Mouse (Mus musculus) megakaryocyte, embryonic 14.5 days (primary cell): Measurements from ENCODE around the gene Olfr643. TPM values are rescaled to one million over a fixed set of nuclear protein-coding genes. Genes with fewer than 3 reads are reported as not detected.
"Not testable (repeated sequence)": the region's sequence is repeated elsewhere in the genome, so short reads cannot be mapped to it uniquely, and the experiment has no call there.

ENCODE experiments used
- H3K27me3 ChIP-seq: replicated peaks from 2 replicates; pipeline ENCODE3; 2012; ENCODE audit warnings: inconsistent platforms
- H3K36me3 ChIP-seq: replicated peaks from 2 replicates; pipeline ENCODE3; 2012; ENCODE audit warnings: low read length, inconsistent platforms, mixed read lengths
- H3K4me1 ChIP-seq: 2 replicates; pipeline ENCODE4 v1.6.1; 2012; ENCODE audit warnings: inconsistent platforms
- H3K4me3 ChIP-seq: replicated peaks from 2 replicates; pipeline ENCODE3; 2012; ENCODE audit warnings: moderate library complexity, mild to moderate bottlenecking, inconsistent platforms
- H3K9me3 ChIP-seq: 2 replicates; pipeline ENCODE4 v1.6.1; 2012; ENCODE audit warnings: inconsistent platforms
- FLI1 ChIP-seq: IDR thresholded peaks from 2 replicates; pipeline ENCODE4 v1.6.1; 2012; ENCODE audit warnings: low read length, inconsistent platforms, mixed read lengths
- GATA1 ChIP-seq: IDR thresholded peaks from 3 replicates; pipeline ENCODE4 v1.6.1; 2012; ENCODE audit warnings: mixed read lengths, low read length, inconsistent platforms, borderline replicate concordance
- polyA plus RNA-seq: library from polyadenylated mRNA; stranded (reverse); fragments of >175 nt; gene quantifications from 2 replicates; pipeline ENCODE4 v1.2.3, GENCODE M21; 2012; ENCODE audit warnings: low replicate concordance; ENCODE audit not compliant: insufficient read depth

Olfr643 gene
- polyA plus RNA-seq, 1 experiment = not detected

- H3K27me3 ChIP-seq = no peaks in the 10 kb centered on the region
- TF ChIP-seq GATA1 = no peak
- no peaks in the 10 kb centered on the region for H3K9me3 ChIP-seq
- no peaks in the 10 kb centered on the region for H3K36me3 ChIP-seq
- no peak overlapping the region for H3K4me3 ChIP-seq
- H3K4me1 ChIP-seq = no peaks in the 10 kb centered on the region
Measured at GRCm38 (mm10) chr7:104021651-104022050, 115.6 kb downstream of the Olfr643 start.

- Histone ChIP-seq H3K9me3 (no peaks in the 10 kb centered on the region), H3K36me3 (no peaks in the 10 kb centered on the region), H3K27me3 (no peaks in the 10 kb centered on the region), H3K4me3 (no peak overlapping the region), H3K4me1 (no peaks in the 10 kb centered on the region)
- no peak for TF ChIP-seq GATA1
- no peak for TF ChIP-seq FLI1
Measured at GRCm38 (mm10) chr7:104018953-104019352, 118.3 kb downstream of the Olfr643 start.

- Histone ChIP-seq H3K27me3 (no peaks in the 10 kb centered on the region), H3K36me3 (no peaks in the 10 kb centered on the region), H3K4me3 (no peak within 1 kb of the TSS), H3K4me1 (no peaks in the 10 kb centered on the region), H3K9me3 (no peaks in the 10 kb centered on the region)
- no peak for TF ChIP-seq GATA1
- TF ChIP-seq FLI1 = no peak
Measured at GRCm38 (mm10) chr7:104017203-104017602, 120.0 kb downstream of the Olfr643 start, which contains the start of gene Olfr639. TSS of gene Olfr639 (minus strand) at chr7:104017303.

- Histone ChIP-seq H3K27me3 (no peaks in the 10 kb centered on the region), H3K4me3 (no peak overlapping the region), H3K4me1 (no peaks in the 10 kb centered on the region), H3K9me3 (no peaks in the 10 kb centered on the region), H3K36me3 (no peaks in the 10 kb centered on the region)
- no peak for TF ChIP-seq FLI1
- TF ChIP-seq GATA1 = no peak
Measured at GRCm38 (mm10) chr7:103999124-103999523, 138.1 kb downstream of the Olfr643 start.

DNA sequence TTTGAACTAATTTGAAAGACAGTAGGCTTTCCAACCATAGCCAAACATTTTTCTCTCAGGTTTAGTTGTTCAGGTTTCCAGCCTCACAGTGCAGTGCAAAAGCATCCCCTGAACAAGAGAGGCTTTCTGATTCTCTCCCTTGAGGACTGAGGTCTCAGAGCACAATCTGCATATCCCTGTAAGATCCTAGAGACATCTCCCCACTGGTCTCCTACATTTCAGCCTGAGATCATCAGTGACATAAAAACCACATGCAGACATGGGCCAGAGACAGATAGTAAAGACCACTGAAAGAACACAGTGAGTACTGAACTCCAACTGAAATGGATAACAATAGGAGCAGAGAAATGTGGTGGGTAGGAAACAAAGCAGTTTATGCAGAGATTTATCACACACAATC is 138.8 kb downstream of the Olfr643 start, which contains the start of gene Olfr638:
Olfr638 (plus strand) TSS at position 301 of the 400 bp plus-strand sequence.
- no peaks in the 10 kb centered on the region for H3K9me3 ChIP-seq
- H3K27me3 ChIP-seq = no peaks in the 10 kb centered on the region
- no peaks in the 10 kb centered on the region for H3K4me1 ChIP-seq
- H3K4me3 ChIP-seq = no peak within 1 kb of the TSS
- no peaks in the 10 kb centered on the region for H3K36me3 ChIP-seq
- TF ChIP-seq FLI1 (no peak), GATA1 (no peak)

- TF ChIP-seq FLI1 (no peak), GATA1 (no peak)
- H3K27me3 ChIP-seq = no peaks in the 10 kb centered on the region
Measured at GRCm38 (mm10) chr7:103971782-103972181, 165.4 kb downstream of the Olfr643 start.

GRCm38 (mm10) chr7:103970852-103971251 is 166.4 kb downstream of the Olfr643 start, which contains the start of gene Olfr635:
TSS of gene Olfr635 (plus strand) at chr7:103971152.
- Histone ChIP-seq H3K9me3 (no peaks in the 10 kb centered on the region), H3K4me1 (no peaks in the 10 kb centered on the region), H3K36me3 (no peaks in the 10 kb centered on the region), H3K27me3 (no peaks in the 10 kb centered on the region), H3K4me3 (no peak within 1 kb of the TSS)
- TF ChIP-seq FLI1 (no peak), GATA1 (no peak)

More at GRCm38 (mm10) chr7:103971782-103972181, 165.4 kb downstream of the Olfr643 start:
- Histone ChIP-seq H3K4me1 (no peaks in the 10 kb centered on the region), H3K4me3 (no peak overlapping the region), H3K9me3 (no peaks in the 10 kb centered on the region), H3K36me3 (no peaks in the 10 kb centered on the region)

DNA sequence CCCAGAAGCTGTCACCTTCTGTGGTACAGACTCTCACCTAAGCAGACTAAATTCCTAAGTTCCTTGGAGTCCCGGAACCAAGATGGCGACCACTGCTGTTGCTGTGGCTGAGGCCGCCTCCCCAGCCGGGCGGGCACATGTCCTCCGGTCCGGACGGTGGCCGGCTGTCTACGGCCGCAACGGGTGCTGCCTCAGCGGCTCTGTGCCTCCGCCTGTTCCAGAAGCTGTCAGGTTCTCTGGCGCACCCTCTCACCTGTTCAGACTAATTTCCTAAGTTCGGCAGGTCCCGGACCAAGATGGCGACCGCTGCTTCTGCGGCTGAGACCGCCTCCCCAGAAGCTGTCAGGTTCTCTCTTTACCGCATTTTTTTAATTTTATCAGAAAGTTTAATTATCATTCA is 170.3 kb downstream of the Olfr643 start:
- H3K27me3 ChIP-seq, H3K36me3 ChIP-seq, H3K9me3 ChIP-seq, H3K4me3 ChIP-seq, H3K4me1 ChIP-seq: not testable (repeated sequence)

Other genes starting within 250 kb of the Olfr643 start
- not detected in 2 replicates for gene Olfr64, start 242.9 kb downstream of the Olfr643 start, polyA plus RNA-seq
- gene Olfr65, start 233.9 kb downstream of the Olfr643 start, polyA plus RNA-seq = not detected in 2 replicates
- gene Olfr631, start 208.6 kb downstream of the Olfr643 start, polyA plus RNA-seq = not detected in 2 replicates
- gene Olfr632, start 203.1 kb downstream of the Olfr643 start, polyA plus RNA-seq = not detected in 2 replicates
- gene Olfr633, start 193.0 kb downstream of the Olfr643 start, polyA plus RNA-seq = not detected in 2 replicates
- not detected in 2 replicates for gene Olfr635, start 166.3 kb downstream of the Olfr643 start, polyA plus RNA-seq
- not detected in 2 replicates for gene Olfr638, start 138.7 kb downstream of the Olfr643 start, polyA plus RNA-seq
- not detected in 2 replicates for gene Olfr639, start 120.1 kb downstream of the Olfr643 start, polyA plus RNA-seq
- not detected in 2 replicates for gene Olfr640, start 111.8 kb downstream of the Olfr643 start, polyA plus RNA-seq
- not detected in 2 replicates for gene Olfr641, start 102.0 kb downstream of the Olfr643 start, polyA plus RNA-seq
- not detected in 2 replicates for gene Olfr642, start 84.7 kb downstream of the Olfr643 start, polyA plus RNA-seq
- 0.04 TPM in 1 of 2 replicates, not detected in the other for gene 4930516K23Rik, start 76.0 kb downstream of the Olfr643 start, polyA plus RNA-seq
- not detected in 2 replicates for gene Olfr644, start 65.5 kb downstream of the Olfr643 start, polyA plus RNA-seq
- gene Olfr645, start 51.9 kb downstream of the Olfr643 start, polyA plus RNA-seq = not detected in 2 replicates
- 0.13 TPM in 1 of 2 replicates, not detected in the other for gene Olfr646, start 32.5 kb downstream of the Olfr643 start, polyA plus RNA-seq
- not detected in 2 replicates for gene Ubqln5, start 7.6 kb downstream of the Olfr643 start, polyA plus RNA-seq
- not detected in 2 replicates for gene Ubqln3, start 5.9 kb upstream of the Olfr643 start, polyA plus RNA-seq
- gene Ubqlnl, start 13.2 kb upstream of the Olfr643 start, polyA plus RNA-seq = 0.06 TPM in 1 of 2 replicates, not detected in the other
- not detected in 2 replicates for gene Olfm5, start 27.4 kb upstream of the Olfr643 start, polyA plus RNA-seq
- not detected in 2 replicates for gene Olfr648, start 46.0 kb upstream of the Olfr643 start, polyA plus RNA-seq
- not detected in 2 replicates for gene Olfr649, start 58.6 kb upstream of the Olfr643 start, polyA plus RNA-seq
- 0.39 and 1.5 TPM in 2 replicates for gene Trim6, start 81.4 kb upstream of the Olfr643 start, polyA plus RNA-seq
- 0.30 TPM in 1 of 2 replicates, not detected in the other for gene Trim34a, start 107.1 kb upstream of the Olfr643 start, polyA plus RNA-seq
- 0.08 TPM in 1 of 2 replicates, not detected in the other for gene Trim5, start 150.7 kb upstream of the Olfr643 start, polyA plus RNA-seq
- gene Trim12a, start 178.1 kb upstream of the Olfr643 start, polyA plus RNA-seq = not detected in 2 replicates
- gene Trim34b, start 192.1 kb upstream of the Olfr643 start, polyA plus RNA-seq = 0.28 TPM in 1 of 2 replicates, not detected in the other
- gene Trim12c, start 216.0 kb upstream of the Olfr643 start, polyA plus RNA-seq = 0.27 TPM in 1 of 2 replicates, not detected in the other
- gene Trim30b, start 232.5 kb upstream of the Olfr643 start, polyA plus RNA-seq = 0.04 TPM in 1 of 2 replicates, not detected in the other